Mouse (Mus musculus) forebrain, embryonic 15.5 days (tissue): ENCODE measurements around the gene Lmo7. TPM values are rescaled to one million over a fixed set of nuclear protein-coding genes. Genes with fewer than 3 reads are reported as not detected.
A peak's percentile ranks its signal among the peaks of the same experiment; 100 is the strongest.

Source experiments
- ATAC-seq: fragments of 200-750 bp; cut with Nextera tagmentation; replicated peaks from 2 replicates; pipeline ENCODE4 v1.8.0; 2017; ENCODE audit warnings: mild to moderate bottlenecking, moderate TSS enrichment, moderate library complexity
- H3K27ac ChIP-seq: fragments of 300-500 bp; sonication (generic); replicated peaks from 2 replicates; pipeline ENCODE4 v1.5.1; 2015; ENCODE audit warnings: mild to moderate bottlenecking, inconsistent platforms
- H3K27me3 ChIP-seq: fragments of 300-500 bp; sonication (generic); 2 replicates; pipeline ENCODE4 v1.6.1; 2015; ENCODE audit warnings: inconsistent platforms
- H3K36me3 ChIP-seq: fragments of 300-500 bp; sonication (generic); 2 replicates; pipeline ENCODE4 v1.6.1; 2015; ENCODE audit warnings: mild to moderate bottlenecking, inconsistent platforms
- H3K4me1 ChIP-seq: fragments of 300-500 bp; sonication (generic); 2 replicates; pipeline ENCODE4 v1.6.1; 2015; ENCODE audit warnings: inconsistent platforms
- H3K4me2 ChIP-seq: fragments of 300-500 bp; sonication (generic); replicated peaks from 2 replicates; pipeline ENCODE4 v1.6.1; 2015; ENCODE audit warnings: mild to moderate bottlenecking, inconsistent platforms
- H3K4me3 ChIP-seq: fragments of 300-500 bp; sonication (generic); 2 replicates; pipeline ENCODE4 v1.5.1; 2015; ENCODE audit warnings: mild to moderate bottlenecking, inconsistent platforms
- H3K9ac ChIP-seq: fragments of 300-500 bp; sonication (generic); replicated peaks from 2 replicates; pipeline ENCODE4 v1.6.1; 2015; ENCODE audit warnings: mild to moderate bottlenecking, inconsistent platforms
- H3K9me3 ChIP-seq: fragments of 300-500 bp; sonication (generic); 2 replicates; pipeline ENCODE4 v1.6.1; 2016; ENCODE audit warnings: inconsistent platforms
- WGBS: fragments of 180-500 bp; shearing (Covaris S2); methylation state at CpG from one replicate; pipeline ENCODE4 v1.1.7; 2015; ENCODE audit warnings: mixed read lengths; 5-methylcytosine and 5-hydroxymethylcytosine counted together
- polyA plus RNA-seq: library from polyadenylated mRNA; unstranded; fragments of >200 nt; fragmentation: Nextera tagmentation; extraction: Ambion mirVana; gene quantifications from 2 replicates; pipeline ENCODE4 v1.2.1, GENCODE M21; 2015

Gene Lmo7
- polyA plus RNA-seq, 1 experiment from 2014 or later: 12.8 TPM

DNA sequence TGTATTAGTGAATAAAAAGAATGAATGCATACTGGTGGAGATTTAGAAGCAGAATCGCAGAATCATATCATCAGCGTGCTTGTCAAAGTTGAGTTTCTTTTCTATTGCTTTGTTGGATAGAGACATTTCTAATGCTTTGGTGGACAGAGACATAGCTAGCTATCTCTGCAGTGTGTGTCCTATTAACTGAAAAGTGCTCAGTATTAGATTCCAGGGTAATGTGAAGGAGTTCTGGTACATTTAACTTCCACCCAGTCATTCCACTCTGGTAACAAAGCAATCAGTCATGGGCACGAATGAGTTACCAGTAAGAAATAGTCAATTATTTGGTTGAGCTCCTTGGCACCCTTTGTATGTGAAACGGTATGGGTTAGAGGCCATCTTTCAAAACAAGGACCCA is 76.8 kb downstream of the Lmo7 start:
- H3K4me2 ChIP-seq: no peak overlapping the region
- no peaks in the 10 kb centered on the region for H3K36me3 ChIP-seq
- no peak overlapping the region for H3K27ac ChIP-seq
- no peaks in the 10 kb centered on the region for H3K27me3 ChIP-seq
- WGBS: 52% methylated on average over 4 of the region's 4 CpGs
- no peak for ATAC-seq
- no peaks in the 10 kb centered on the region for H3K9me3 ChIP-seq
- H3K4me3 ChIP-seq: no peak overlapping the region
- no peaks in the 10 kb centered on the region for H3K4me1 ChIP-seq
- no peak overlapping the region for H3K9ac ChIP-seq

DNA sequence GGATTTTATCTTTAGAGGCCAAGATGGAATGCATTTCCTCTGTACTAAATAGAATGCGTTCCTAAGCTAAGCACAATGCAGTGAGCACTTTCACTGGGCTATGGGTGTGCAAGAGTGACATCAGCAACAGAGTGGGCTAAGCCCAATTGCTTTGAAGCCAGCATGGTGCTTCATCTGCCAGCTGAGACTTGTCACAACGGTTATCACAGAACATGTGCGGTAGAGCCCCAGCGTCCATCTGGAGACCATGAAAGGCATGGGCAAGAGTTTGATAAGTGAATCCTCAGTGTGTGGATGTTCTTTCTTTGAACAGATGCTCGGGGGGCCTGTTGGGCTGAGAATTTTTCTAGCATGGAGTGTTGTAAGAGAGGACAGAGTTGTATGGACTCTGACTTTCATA is 86.7 kb downstream of the Lmo7 start:
- ATAC-seq: no peak
- no peaks in the 10 kb centered on the region for H3K9me3 ChIP-seq
- no peak overlapping the region for H3K27ac ChIP-seq
- H3K4me1 ChIP-seq: no peaks in the 10 kb centered on the region
- H3K27me3 ChIP-seq: no peaks in the 10 kb centered on the region
- H3K4me3 ChIP-seq: no peak overlapping the region
- H3K4me2 ChIP-seq: no peak overlapping the region
- WGBS: 81% methylated on average over 5 of the region's 5 CpGs
- H3K9ac ChIP-seq: no peak overlapping the region
- no peaks in the 10 kb centered on the region for H3K36me3 ChIP-seq

DNA sequence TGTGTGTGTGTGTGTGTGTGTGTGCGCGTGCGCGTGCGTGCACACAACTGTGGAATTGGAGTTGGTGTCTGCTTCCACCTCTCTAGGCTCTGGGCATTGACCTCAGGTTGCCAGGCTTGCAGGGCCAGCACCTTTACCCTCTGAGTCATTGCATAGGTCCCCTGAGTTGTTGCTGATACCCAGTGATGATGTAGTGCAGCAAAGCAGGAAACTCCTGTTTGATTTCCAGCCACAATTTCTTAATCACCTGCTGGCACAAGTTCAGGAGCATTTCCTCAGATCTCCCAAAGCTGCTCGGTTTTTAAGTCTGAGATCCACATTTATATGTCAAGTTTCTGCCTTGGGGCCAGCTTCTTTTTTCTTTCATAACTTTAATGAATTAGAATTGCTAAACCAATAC is 92.6 kb downstream of the Lmo7 start:
- Histone ChIP-seq H3K4me1 (no peaks in the 10 kb centered on the region), H3K27ac (no peak overlapping the region), H3K27me3 (no peaks in the 10 kb centered on the region), H3K9me3 (no peaks in the 10 kb centered on the region), H3K36me3 (no peaks in the 10 kb centered on the region), H3K4me3 (no peak overlapping the region), H3K9ac (no peak overlapping the region), H3K4me2 (no peak overlapping the region)
- no peak for ATAC-seq
- WGBS: 88% methylated on average over 6 of the region's 6 CpGs

DNA sequence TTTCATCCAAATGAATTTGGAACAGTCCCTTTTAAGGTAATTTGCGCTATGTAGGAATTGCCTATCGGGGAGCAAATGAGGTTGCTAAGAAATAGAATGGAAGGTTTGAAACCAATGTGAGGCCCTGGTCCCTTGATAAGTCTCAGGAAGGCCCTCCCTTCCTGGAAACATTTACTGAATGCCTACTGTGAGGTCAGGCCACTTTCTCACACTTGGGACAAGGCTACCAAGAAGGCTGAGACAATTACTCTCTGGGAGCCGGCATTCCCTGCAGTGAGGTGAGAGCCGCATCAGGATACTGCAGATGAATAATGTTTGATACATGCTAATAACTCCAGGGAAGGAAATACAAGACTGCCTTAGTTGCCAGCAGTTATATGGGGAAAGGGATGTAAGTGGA is 93.1 kb downstream of the Lmo7 start:
- H3K9ac ChIP-seq: no peak overlapping the region
- no peaks in the 10 kb centered on the region for H3K27me3 ChIP-seq
- no peak overlapping the region for H3K4me3 ChIP-seq
- WGBS: 65% methylated on average over 4 of the region's 4 CpGs
- no peak for ATAC-seq
- no peak overlapping the region for H3K4me2 ChIP-seq
- H3K4me1 ChIP-seq: no peaks in the 10 kb centered on the region
- no peak overlapping the region for H3K27ac ChIP-seq
- H3K36me3 ChIP-seq: no peaks in the 10 kb centered on the region
- H3K9me3 ChIP-seq: no peaks in the 10 kb centered on the region

DNA sequence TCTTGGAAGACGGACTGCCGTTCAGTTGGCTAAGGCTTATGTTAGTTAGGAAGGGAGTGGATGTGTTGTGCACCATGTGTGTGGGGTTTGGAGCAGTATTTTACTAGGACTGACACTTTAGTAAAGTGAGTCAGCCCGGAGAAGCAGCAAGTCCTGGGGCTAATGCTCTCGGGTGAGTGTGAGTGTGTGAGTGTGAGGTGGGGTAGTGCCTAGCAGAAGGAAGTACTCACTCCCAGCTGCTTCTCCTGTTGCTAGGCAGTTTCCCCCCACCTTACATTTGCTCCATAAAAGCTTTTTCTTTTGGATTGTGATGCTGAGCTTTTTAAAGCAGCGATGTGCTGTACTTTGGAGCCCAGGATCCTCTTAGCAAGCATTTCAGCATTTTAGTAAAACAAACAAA is 99.9 kb downstream of the Lmo7 start:
- H3K36me3 ChIP-seq: no peaks in the 10 kb centered on the region
- ATAC-seq: no peak
- no peak overlapping the region for H3K9ac ChIP-seq
- no peak overlapping the region for H3K4me3 ChIP-seq
- no peaks in the 10 kb centered on the region for H3K9me3 ChIP-seq
- 62% methylated on average over 5 of the region's 5 CpGs for WGBS
- H3K4me1 ChIP-seq: 0 out of 2 replicates have a peak, but pooled peaks cover 2% of the 10 kb centered on the region
- no peak overlapping the region for H3K27ac ChIP-seq
- no peaks in the 10 kb centered on the region for H3K27me3 ChIP-seq
- H3K4me2 ChIP-seq: no peak overlapping the region

DNA sequence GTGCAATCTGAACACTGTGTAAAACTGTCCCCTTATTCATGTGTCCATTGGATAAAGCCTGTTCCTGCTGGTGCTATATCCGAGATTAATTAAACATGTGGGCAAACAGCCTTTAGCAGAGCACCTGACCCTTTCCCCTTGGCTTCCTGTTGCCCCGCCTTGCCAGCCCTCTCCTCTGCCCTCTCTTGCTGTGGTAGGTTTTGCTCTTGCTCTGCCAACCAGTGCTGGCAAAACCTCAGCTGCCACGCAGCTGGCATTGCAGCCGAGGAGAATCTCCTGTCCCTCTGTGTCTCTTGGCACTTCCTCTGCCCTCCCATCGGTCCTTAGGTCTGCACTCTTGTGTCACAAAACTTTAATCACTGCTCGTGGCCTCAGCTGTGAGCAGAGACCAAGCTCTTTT is 100.4 kb downstream of the Lmo7 start:
- Histone ChIP-seq H3K4me3 (no peak overlapping the region), H3K9me3 (no peaks in the 10 kb centered on the region), H3K9ac (no peak overlapping the region), H3K4me1 (0 out of 2 replicates have a peak, but pooled peaks cover 2% of the 10 kb centered on the region), H3K4me2 (no peak overlapping the region), H3K27me3 (no peaks in the 10 kb centered on the region), H3K36me3 (no peaks in the 10 kb centered on the region), H3K27ac (no peak overlapping the region)
- no peak for ATAC-seq
- WGBS: 67% methylated on average over 6 of the region's 6 CpGs

DNA sequence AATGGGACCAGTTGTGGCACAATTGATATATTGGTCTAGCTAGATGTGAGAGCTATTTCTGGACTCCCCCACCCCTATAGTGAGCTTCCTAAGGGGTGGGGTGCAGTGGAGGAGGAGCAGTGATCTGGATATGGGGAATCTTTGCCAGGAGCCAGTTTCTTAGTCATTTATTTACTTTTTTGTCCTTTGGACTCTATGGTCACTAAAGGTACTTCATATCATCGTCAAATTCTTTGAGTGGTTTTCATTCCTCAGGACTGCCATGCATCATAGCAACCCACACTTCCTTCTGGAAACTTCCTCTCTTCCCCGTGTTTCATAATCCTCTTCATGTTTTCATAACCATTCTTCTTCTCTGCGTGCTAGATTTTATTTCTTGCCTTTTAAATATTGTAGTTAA is 104.4 kb downstream of the Lmo7 start:
- Histone ChIP-seq H3K27me3 (no peaks in the 10 kb centered on the region), H3K9me3 (no peaks in the 10 kb centered on the region), H3K4me1 (peaks cover 9% of the 10 kb centered on the region; the same call in 1 of the 2 replicates), H3K27ac (no peak overlapping the region), H3K4me2 (no peak overlapping the region), H3K9ac (no peak overlapping the region), H3K4me3 (no peak overlapping the region), H3K36me3 (no peaks in the 10 kb centered on the region)
- ATAC-seq: no peak
- 85% methylated on average over 3 of the region's 3 CpGs for WGBS

DNA sequence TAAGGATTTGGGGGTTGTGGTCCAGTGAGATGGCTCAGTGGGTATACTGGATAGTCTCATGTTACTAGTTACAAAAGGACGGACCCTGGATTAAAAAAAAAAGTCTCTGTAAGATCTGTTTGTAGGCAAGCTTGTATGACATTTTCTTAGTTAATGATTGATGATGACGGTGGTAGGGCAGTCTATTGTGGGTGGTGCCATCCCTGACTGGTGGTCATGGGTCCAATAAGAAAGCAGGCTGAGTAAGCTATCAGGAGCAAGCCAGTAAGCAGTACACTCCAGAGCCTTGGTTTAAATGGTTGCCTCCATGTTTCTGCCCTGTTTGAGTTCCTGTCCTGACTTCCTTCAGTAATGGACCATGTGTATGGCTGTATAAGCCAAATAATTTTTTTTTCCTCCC is 106.6 kb downstream of the Lmo7 start:
- 89% methylated on average over 2 of the region's 2 CpGs for WGBS
- H3K4me2 ChIP-seq: no peak overlapping the region
- H3K27me3 ChIP-seq: no peaks in the 10 kb centered on the region
- no peak overlapping the region for H3K9ac ChIP-seq
- H3K4me3 ChIP-seq: no peak overlapping the region
- no peaks in the 10 kb centered on the region for H3K9me3 ChIP-seq
- no peak for ATAC-seq
- no peaks in the 10 kb centered on the region for H3K36me3 ChIP-seq
- H3K27ac ChIP-seq: no peak overlapping the region
- peaks cover 22% of the 10 kb centered on the region for H3K4me1 ChIP-seq

DNA sequence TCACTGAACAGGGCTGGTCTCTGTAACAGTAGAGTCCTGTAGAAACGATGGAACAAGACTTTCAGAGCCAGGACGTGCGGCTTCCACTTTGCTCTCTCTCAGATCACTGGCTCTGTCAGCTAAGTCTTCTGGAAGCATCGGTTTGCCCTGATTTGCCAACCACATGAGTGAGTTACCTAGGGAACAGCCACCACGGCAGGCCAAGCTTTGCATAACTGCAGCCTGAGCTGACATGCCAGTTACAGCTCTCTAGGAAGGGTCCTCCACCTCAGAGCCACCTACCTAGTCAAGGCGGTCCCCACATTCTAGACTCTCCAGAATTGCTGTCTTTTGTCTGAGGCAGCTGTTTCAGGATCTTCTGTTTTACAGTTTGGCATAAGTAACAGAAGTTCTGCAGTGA is 107.4 kb downstream of the Lmo7 start:
- Histone ChIP-seq H3K4me2 (no peak overlapping the region), H3K36me3 (no peaks in the 10 kb centered on the region), H3K4me1 (peaks cover 22% of the 10 kb centered on the region), H3K4me3 (no peak overlapping the region), H3K9me3 (no peaks in the 10 kb centered on the region), H3K27me3 (no peaks in the 10 kb centered on the region), H3K27ac (no peak overlapping the region), H3K9ac (no peak overlapping the region)
- ATAC-seq: no peak
- 66% methylated on average over 6 of the region's 6 CpGs for WGBS

DNA sequence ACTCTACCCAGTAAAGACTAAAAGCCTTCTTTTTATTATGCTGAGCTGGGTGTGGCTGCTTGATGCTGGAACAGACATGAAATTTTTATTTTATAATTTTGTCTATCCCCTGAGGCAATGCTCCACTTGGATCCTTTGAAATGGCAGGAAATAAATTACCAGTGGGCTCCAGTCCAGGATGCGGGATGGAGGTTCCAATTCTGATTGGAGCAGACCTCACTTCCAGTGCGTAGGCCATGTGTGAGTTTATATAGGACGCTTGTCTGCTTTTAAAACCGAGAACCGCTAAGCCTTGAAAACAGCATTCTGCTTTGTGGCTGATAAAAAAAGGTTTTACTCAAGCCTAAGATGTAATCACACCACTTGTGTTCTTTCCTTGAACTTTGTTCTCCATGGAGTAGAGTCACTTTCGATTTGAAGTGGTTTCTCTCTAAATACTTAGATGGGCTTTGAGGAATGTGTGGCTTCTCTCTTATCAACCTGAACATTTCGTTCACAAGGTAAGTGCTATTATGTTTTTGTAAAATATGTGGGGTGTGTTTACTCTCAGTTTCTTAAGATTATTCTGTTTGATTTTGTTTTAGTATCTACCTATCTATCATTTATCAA is 108.6 kb downstream of the Lmo7 start:
- WGBS: 57% methylated on average over 7 of the region's 7 CpGs
- no peaks in the 10 kb centered on the region for H3K27me3 ChIP-seq
- no peaks in the 10 kb centered on the region for H3K9me3 ChIP-seq
- H3K9ac ChIP-seq: no peak overlapping the region
- H3K4me1 ChIP-seq: peaks cover 22% of the 10 kb centered on the region
- peak overlapping the region; percentile 23 for H3K4me2 ChIP-seq
- H3K36me3 ChIP-seq: no peaks in the 10 kb centered on the region
- peak; percentile 71 for ATAC-seq
- H3K4me3 ChIP-seq: peak overlapping the region; percentile 18
- H3K27ac ChIP-seq: peak overlapping the region; percentile 56

DNA sequence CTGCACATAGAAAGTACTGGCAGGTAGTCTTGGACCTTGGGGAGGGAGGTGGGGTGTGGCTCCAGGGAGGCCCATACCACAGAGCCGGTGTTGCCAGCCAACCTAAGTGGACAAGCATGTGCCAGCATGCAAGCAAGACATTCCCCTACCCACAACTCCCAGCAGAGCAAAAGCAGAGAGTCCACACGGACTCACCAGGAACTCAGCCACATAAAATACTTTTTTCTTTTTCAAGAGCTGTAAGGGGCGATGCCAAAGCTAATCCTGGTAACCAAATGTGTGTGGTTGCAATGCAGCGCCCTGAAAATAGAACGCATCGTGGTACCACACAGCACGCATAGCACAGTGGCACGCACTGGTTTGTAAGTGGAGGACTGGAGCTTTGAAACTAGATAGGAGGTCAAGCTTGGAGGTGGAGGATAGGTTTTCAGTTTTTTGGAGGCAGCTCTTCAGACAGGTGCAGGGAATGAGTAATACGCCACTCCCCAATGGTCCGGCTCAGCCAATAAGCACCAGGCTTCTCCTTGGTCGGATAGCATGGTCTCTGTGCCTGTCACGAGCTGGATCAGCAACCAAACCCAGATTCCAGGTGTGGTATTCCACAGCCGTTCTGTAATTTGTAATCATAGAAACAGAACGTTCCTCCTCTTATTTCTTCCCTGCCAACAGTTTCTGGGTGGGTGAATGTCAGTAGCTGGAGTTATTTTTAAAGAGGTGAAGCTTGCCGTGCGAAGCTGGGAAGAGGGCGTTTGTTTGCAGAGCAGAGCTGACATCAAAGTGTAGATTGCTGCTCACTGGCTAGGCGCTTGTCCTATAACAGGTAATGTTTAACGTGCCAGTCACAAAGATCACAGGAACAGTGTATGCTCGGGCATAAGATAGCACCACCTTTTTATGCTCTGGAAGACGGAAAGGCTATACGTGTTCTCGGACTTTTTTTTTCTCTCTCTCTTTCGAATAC is 110.3 kb downstream of the Lmo7 start:
- Histone ChIP-seq H3K27ac (peak overlapping the region; percentile 56), H3K4me3 (peak overlapping the region; percentile 30), H3K36me3 (no peaks in the 10 kb centered on the region), H3K9me3 (no peaks in the 10 kb centered on the region), H3K9ac (no peak overlapping the region), H3K4me2 (peak overlapping the region; percentile 32), H3K4me1 (peaks cover 22% of the 10 kb centered on the region), H3K27me3 (no peaks in the 10 kb centered on the region)
- WGBS: 70% methylated on average over 24 of the region's 24 CpGs
- ATAC-seq: no peak; the same call in none of the 2 replicates

DNA sequence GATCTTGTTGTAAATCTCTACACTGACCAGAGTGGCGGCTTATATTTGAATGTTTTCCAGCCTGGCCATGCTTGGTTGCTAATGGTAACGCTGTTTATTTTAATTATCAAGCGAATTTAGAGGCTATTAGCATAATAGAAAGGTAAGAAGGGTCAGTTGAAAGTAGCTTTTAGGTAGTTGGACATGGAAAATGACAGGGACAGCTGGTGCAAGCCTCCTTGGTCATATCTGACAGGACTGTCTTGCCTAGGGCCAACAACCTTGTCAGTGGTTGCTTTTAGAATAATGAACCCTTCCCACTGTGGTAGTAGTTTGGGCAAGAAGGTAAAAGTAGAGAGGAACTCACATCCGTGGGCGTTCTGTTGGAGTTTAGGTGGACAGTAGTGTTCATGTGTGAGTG is 111.5 kb downstream of the Lmo7 start:
- no peak for ATAC-seq
- WGBS: 81% methylated on average over 5 of the region's 5 CpGs
- Histone ChIP-seq H3K4me2 (peak overlapping the region; percentile 22), H3K9me3 (no peaks in the 10 kb centered on the region), H3K36me3 (no peaks in the 10 kb centered on the region), H3K27ac (no peak overlapping the region), H3K9ac (no peak overlapping the region), H3K4me3 (0 out of 2 replicates have a peak overlapping the region, but pooled peaks have one; percentile 9), H3K4me1 (peaks cover 26% of the 10 kb centered on the region), H3K27me3 (no peaks in the 10 kb centered on the region)
